Mouse (Mus musculus) intestine, embryonic 14.5 days (tissue): ENCODE data around the gene Dock9. TPM values are rescaled to one million over a fixed set of nuclear protein-coding genes. Genes with fewer than 3 reads are reported as not detected.

ENCODE experiments used
- ATAC-seq: fragments of 200-750 bp; cut with Nextera tagmentation; replicated peaks from 2 replicates; pipeline ENCODE4 v1.8.0; 2017; ENCODE audit warnings: low read depth, moderate number of reproducible peaks, moderate TSS enrichment, moderate library complexity; ENCODE audit not compliant: low FRiP score, low TSS enrichment
- DNase-seq: peaks from one replicate; pipeline ENCODE4 v3.0.0-alpha.2; 2018; ENCODE audit warnings: low spot score
- H3K27ac ChIP-seq: fragments of 300-500 bp; sonication (generic); 2 replicates; pipeline ENCODE4 v1.5.1; 2014; ENCODE audit warnings: low read depth, mild to moderate bottlenecking, control low read depth
- H3K27me3 ChIP-seq: fragments of 300-500 bp; sonication (generic); replicated peaks from 2 replicates; pipeline ENCODE4 v1.6.1; 2014; ENCODE audit warnings: low read length, control low read depth; ENCODE audit not compliant: control insufficient read depth, insufficient read depth
- H3K36me3 ChIP-seq: fragments of 300-500 bp; sonication (generic); 2 replicates; pipeline ENCODE4 v1.6.1; 2014; ENCODE audit warnings: low read length, control low read depth; ENCODE audit not compliant: control insufficient read depth, insufficient read depth
- H3K4me1 ChIP-seq: fragments of 300-500 bp; sonication (generic); replicated peaks from 2 replicates; pipeline ENCODE4 v1.6.1; 2014; ENCODE audit warnings: low read length, control low read depth, mixed read lengths; ENCODE audit not compliant: control insufficient read depth, insufficient read depth
- H3K4me2 ChIP-seq: fragments of 300-500 bp; sonication (generic); 2 replicates; pipeline ENCODE4 v1.6.1; 2014; ENCODE audit warnings: low read length
- H3K4me3 ChIP-seq: fragments of 300-500 bp; sonication (generic); 2 replicates; pipeline ENCODE4 v1.5.1; 2014; ENCODE audit warnings: low read depth, low read length, control low read depth, mixed read lengths
- H3K9ac ChIP-seq: fragments of 300-500 bp; sonication (generic); 2 replicates; pipeline ENCODE4 v1.6.1; 2014; ENCODE audit warnings: mild to moderate bottlenecking, low read length
- H3K9me3 ChIP-seq: fragments of 300-500 bp; sonication (generic); 2 replicates; pipeline ENCODE4 v1.6.1; 2016; ENCODE audit warnings: low read length, control low read depth; ENCODE audit not compliant: control insufficient read depth
- WGBS: fragments of 180-500 bp; shearing (Covaris S2); extraction: QIAGEN DNeasy Blood & Tissue Kit; methylation state at CpG from one replicate; pipeline ENCODE4 v1.1.7; 2014; 5-methylcytosine and 5-hydroxymethylcytosine counted together
- polyA plus RNA-seq: library from polyadenylated mRNA; unstranded; fragments of >200 nt; fragmentation: Nextera tagmentation; extraction: Ambion mirVana; gene quantifications from 2 replicates; pipeline ENCODE4 v1.2.1, GENCODE M21; 2014

Gene Dock9
- polyA plus RNA-seq, 1 experiment from 2014 or later, result 34.8 TPM

GRCm38 (mm10) chr14:121796571-121797456 lies 823 bp downstream of the Dock9 start:
- DNase-seq (peak; percentile 66), ATAC-seq (no peak)
- Histone ChIP-seq H3K4me3 (peak overlapping the region; percentile 73), H3K36me3 (no peaks in the 10 kb centered on the region), H3K27ac (peak overlapping the region; percentile 87), H3K4me1 (peaks cover 3% of the 10 kb centered on the region; the same call in 1 of the 2 replicates), H3K9me3 (no peaks in the 10 kb centered on the region), H3K27me3 (no peaks in the 10 kb centered on the region), H3K9ac (peak overlapping the region; percentile 72), H3K4me2 (peak overlapping the region; percentile 97)
- 7% methylated on average over 28 of the region's 28 CpGs for WGBS

DNA sequence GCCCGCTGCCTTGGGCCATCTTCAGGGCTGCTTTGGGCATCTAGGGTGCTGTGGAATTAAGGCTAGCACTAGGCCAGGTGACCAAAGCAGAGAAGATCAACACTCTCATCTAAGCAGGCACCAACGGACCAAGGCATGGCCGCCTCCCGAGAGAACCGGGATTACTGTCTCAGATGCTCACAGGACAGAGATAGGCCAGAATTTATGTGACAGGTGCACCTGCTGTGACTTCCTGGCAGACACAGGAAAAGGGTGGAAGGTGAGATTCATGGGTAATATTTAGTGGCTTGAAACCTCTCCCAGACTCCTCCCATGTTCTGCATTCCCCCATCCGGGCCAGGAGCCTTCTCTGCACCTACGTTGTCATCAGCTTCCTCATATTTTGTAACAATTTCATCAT lies 2.1 kb downstream of the Dock9 start:
- 55% methylated on average over 7 of the region's 7 CpGs for whole genome bisulfite sequencing
- Histone ChIP-seq H3K27ac (no peak overlapping the region; the same call in 1 of the 2 replicates), H3K4me3 (peak overlapping the region; percentile 73), H3K9me3 (no peaks in the 10 kb centered on the region), H3K27me3 (no peaks in the 10 kb centered on the region), H3K9ac (0 out of 2 replicates have a peak overlapping the region, but pooled peaks have one; percentile 72), H3K4me2 (peak overlapping the region; percentile 97), H3K36me3 (no peaks in the 10 kb centered on the region), H3K4me1 (peaks cover 3% of the 10 kb centered on the region; the same call in 1 of the 2 replicates)
- DNase-seq (no peak), ATAC-seq (no peak)

DNA sequence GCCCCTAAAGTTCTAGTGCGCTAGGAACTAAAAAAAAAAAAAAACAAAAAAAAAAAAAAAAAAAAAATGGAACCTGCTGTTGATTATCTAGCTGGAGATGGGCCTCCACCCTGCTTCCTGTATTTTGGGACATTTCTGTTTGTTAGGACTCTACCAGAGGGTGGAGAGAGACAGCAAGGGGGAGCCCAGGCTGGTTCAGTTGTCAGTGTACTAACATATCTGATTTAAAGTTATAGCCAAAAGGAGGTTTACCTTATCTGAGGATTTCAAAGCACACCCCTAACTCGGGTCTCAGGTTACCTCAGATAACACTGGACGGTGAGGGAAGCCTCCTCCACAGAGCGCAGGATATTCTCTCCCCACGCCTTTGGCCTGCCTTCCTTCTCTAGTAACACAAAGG lies 4.0 kb downstream of the Dock9 start:
- Histone ChIP-seq H3K36me3 (no peaks in the 10 kb centered on the region), H3K27ac (no peak overlapping the region), H3K4me1 (peaks cover 3% of the 10 kb centered on the region; the same call in 1 of the 2 replicates), H3K4me2 (no peak overlapping the region), H3K27me3 (no peaks in the 10 kb centered on the region), H3K9me3 (no peaks in the 10 kb centered on the region), H3K4me3 (no peak overlapping the region), H3K9ac (no peak overlapping the region)
- WGBS, result 36% methylated on average over 5 of the region's 5 CpGs
- no peak for ATAC-seq
- no peak for DNase-seq

GRCm38 (mm10) chr14:121791935-121792334 lies 5.7 kb downstream of the Dock9 start:
- no peaks in the 10 kb centered on the region for H3K9me3 ChIP-seq
- peaks cover 3% of the 10 kb centered on the region; the same call in 1 of the 2 replicates for H3K4me1 ChIP-seq
- no peak overlapping the region for H3K4me2 ChIP-seq
- H3K27me3 ChIP-seq, result no peaks in the 10 kb centered on the region
- H3K4me3 ChIP-seq, result no peak overlapping the region
- no peak for ATAC-seq
- 47% methylated on average over 2 of the region's 2 CpGs for WGBS
- no peak overlapping the region for H3K9ac ChIP-seq
- H3K27ac ChIP-seq, result no peak overlapping the region
- DNase-seq, result no peak
- H3K36me3 ChIP-seq, result peaks cover 5% of the 10 kb centered on the region

- WGBS, result 49% methylated on average over 7 of the region's 7 CpGs
- DNase-seq, result no peak
- no peak overlapping the region for H3K9ac ChIP-seq
Measured at GRCm38 (mm10) chr14:121791112-121791511, 6.5 kb downstream of the Dock9 start.

GRCm38 (mm10) chr14:121789273-121789672 lies 8.4 kb downstream of the Dock9 start:
- H3K36me3 ChIP-seq, result peaks cover 10% of the 10 kb centered on the region
- H3K9me3 ChIP-seq, result no peaks in the 10 kb centered on the region
- no peak overlapping the region for H3K27ac ChIP-seq
- DNase-seq (no peak), ATAC-seq (no peak)
- no peak overlapping the region for H3K4me2 ChIP-seq
- H3K9ac ChIP-seq, result no peak overlapping the region
- no peak overlapping the region for H3K4me3 ChIP-seq
- 92% methylated on average over 3 of the region's 3 CpGs for WGBS
- 0 out of 2 replicates have a peak, but pooled peaks cover 2% of the 10 kb centered on the region for H3K4me1 ChIP-seq
- no peaks in the 10 kb centered on the region for H3K27me3 ChIP-seq

More at GRCm38 (mm10) chr14:121791112-121791511, 6.5 kb downstream of the Dock9 start:
- no peak overlapping the region for H3K4me3 ChIP-seq
- H3K27me3 ChIP-seq, result no peaks in the 10 kb centered on the region
- ATAC-seq, result no peak
- no peaks in the 10 kb centered on the region for H3K9me3 ChIP-seq
- peaks cover 3% of the 10 kb centered on the region; the same call in 1 of the 2 replicates for H3K4me1 ChIP-seq
- 0 out of 2 replicates have a peak overlapping the region, but pooled peaks have one; percentile 7 for H3K27ac ChIP-seq
- H3K36me3 ChIP-seq, result peaks cover 10% of the 10 kb centered on the region
- H3K4me2 ChIP-seq, result no peak overlapping the region

GRCm38 (mm10) chr14:121788451-121788850 lies 9.2 kb downstream of the Dock9 start:
- Histone ChIP-seq H3K4me3 (no peak overlapping the region), H3K4me1 (0 out of 2 replicates have a peak, but pooled peaks cover 4% of the 10 kb centered on the region), H3K27me3 (no peaks in the 10 kb centered on the region), H3K36me3 (peaks cover 10% of the 10 kb centered on the region), H3K9ac (no peak overlapping the region), H3K9me3 (no peaks in the 10 kb centered on the region), H3K27ac (no peak overlapping the region), H3K4me2 (no peak overlapping the region)
- no peak for ATAC-seq
- no peak for DNase-seq
- WGBS, result 87% methylated on average over 6 of the region's 6 CpGs

DNA sequence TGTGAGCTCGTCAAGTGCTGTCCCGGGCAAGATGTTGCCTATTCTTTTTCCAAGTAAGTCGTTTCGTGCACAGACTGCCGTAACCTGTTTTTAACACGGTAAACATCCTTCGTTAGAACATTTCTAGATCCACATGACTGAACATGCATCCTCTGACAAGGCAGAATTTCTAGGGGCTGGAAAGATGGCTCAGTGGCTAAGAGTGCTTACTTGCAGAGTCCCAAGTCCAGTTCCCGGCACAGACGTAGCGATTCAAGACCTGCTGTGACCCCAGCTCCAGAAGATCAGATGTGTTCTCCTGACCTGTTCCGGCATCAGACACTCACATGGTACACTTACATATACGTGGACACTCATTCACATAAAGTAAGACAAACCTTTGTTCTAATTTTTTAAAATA lies 10.2 kb downstream of the Dock9 start:
- ATAC-seq, result no peak

More for the DNA sequence above, 10.2 kb downstream of the Dock9 start:
- H3K9ac ChIP-seq, result no peak overlapping the region
- H3K4me3 ChIP-seq, result no peak overlapping the region
- whole genome bisulfite sequencing, result 87% methylated on average over 12 of the region's 12 CpGs
- no peak overlapping the region for H3K4me2 ChIP-seq
- H3K36me3 ChIP-seq, result peaks cover 10% of the 10 kb centered on the region
- no peak for DNase-seq
- H3K9me3 ChIP-seq, result no peaks in the 10 kb centered on the region
- H3K27ac ChIP-seq, result no peak overlapping the region
- peaks cover 15% of the 10 kb centered on the region; the same call in 1 of the 2 replicates for H3K4me1 ChIP-seq
- no peaks in the 10 kb centered on the region for H3K27me3 ChIP-seq
